Mouse (Mus musculus) erythroid progenitor cell, adult 5-6 weeks (primary cell): ENCODE measurements around the gene Myl6b. TPM values are rescaled to one million over a fixed set of nuclear protein-coding genes. Genes with fewer than 3 reads are reported as not detected.
"Not testable (repeated sequence)": the region's sequence is repeated elsewhere in the genome, so short reads cannot be mapped to it uniquely, and the experiment has no call there.

Experiments used
- ATAC-seq: replicated peaks from 2 replicates; pipeline ENCODE4 v1.8.0; 2016; ENCODE audit warnings: moderate number of reproducible peaks, mild to moderate bottlenecking, moderate TSS enrichment, inconsistent platforms; ENCODE audit not compliant: poor library complexity, low FRiP score, severe bottlenecking
- total RNA-seq, 2 experiments: library from RNA; stranded (forward) in 1 of 2; stranded (reverse) in 1 of 2; fragments of 150-400 nt in 1 of 2; fragments of 186-747, 209-891 nt in 1 of 2; gene quantifications; 2 replicates each; pipeline versions ENCODE4 v1.2.3 to v1.2.4; 2015 to 2017; ENCODE audit warnings: low replicate concordance in 2 of 2

The Myl6b gene
- total RNA-seq, 2 experiments from 2014 or later: not detected

DNA sequence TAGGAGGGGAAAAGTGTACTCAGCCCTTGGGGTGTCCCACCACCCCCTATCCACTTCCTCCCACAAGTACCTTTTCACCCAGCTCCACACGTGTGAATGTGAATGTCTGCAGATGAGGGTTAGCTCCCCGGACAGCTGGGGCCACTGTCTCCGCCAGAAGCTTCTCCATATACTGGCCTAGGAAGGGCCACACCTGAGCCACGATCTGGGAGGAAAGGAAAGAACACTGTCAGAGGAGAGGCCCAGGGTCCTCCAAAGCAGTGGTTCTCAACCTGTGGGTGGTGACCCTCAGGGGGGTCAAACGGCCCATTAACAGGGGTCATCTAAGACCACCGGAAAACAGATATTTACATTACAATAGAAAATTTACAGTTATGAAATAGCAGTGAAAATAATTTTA is 23.9 kb upstream of the Myl6b start:
- ATAC-seq: no peak

DNA sequence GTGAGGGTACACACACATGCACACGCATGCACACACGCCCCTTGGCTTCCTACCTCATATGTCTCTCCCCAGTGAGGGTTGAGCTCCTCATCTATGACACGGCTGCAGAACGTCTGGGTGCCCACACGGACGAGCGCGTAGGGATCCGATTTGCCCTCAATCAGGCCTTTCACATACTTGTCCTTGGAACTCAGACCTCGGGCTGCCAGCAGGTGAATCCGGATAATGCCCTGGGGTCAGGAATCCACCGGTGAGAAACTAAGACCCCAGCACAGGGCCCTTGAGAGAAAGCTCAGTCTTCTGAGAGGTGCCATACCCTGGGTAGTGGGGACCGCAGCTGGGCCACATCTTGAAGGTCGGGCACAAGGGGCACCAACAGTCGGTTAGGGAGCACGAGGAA is 22.1 kb upstream of the Myl6b start:
- ATAC-seq: no peak

DNA sequence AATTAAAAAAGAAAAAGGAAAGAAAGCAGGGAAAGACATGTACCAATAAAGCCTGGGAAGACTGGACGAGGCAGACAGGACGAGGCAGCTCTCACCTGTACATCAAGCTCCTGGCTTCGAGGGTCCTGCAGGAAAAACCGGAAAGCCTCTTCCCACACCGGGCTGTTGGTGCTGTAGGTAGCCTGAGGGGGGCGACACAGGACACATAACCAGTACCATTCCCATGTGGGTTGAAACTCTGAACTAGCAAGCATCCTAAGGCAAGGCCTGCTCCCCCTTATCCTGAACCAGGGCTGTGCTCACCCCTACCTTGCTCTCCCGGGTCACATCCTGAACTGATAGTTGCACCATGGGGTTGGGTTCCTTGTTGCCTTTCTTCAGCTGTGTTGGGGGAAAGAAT is 20.3 kb upstream of the Myl6b start:
- ATAC-seq: 0 out of 2 replicates have a peak, but pooled peaks have one; percentile 26

DNA sequence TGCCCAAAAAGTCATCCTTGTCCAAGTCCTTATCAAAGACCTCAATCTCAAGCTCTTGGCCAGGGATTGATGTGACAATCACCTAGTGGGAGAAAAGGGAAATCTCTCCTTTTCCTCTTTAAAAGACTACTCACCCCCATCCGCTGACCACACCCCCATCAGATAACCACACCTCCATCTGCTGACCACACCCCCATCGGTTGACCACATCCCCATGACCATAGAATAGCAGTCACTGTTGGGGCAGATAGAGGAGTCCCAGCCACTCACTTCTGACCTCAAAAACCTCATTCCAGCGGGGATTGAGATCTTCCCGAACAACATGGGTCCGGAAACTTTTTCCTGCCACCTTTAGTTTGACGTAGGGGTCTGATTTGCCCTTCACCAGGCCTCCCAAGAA is 18.2 kb upstream of the Myl6b start:
- no peak for ATAC-seq

DNA sequence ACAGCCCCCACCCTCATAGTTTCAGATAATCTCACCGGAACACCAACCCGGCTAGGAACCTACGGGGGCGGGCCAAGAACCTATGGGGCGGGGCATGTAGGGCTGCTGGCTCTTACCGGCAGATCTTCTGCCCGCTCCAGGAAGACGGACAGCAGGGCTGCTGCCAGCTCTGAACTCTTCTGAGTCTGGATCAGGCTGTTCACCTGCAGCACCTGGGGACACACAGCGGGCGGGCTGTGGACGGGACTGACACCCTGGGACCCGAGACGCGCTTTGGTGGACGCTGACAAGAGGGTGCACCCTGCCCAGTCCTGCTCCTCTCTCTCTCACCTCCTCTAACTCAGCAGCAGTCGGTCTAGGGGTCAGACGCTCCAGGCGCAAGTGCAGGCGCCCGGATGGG is 17.5 kb upstream of the Myl6b start:
- ATAC-seq: no peak

DNA sequence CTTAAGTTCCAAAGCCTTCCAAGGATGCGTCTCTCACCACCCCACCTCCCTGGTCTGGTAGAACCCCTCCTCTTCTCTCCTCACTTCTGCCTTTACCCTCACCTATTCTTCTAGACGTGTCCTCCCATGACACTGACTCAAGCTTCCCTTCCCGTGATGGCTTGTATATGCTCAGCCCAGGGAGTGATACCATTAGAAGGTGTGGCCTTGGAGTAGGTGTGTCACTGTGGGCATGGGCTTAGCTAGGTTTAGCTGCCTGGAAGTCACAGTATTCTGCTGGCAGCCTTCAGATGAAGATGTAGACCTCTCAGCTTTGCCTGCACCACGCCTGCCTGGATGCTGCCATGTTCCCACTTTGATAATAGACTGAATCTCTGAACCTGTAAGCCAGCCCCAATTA is 16.6 kb upstream of the Myl6b start:
- ATAC-seq: no peak

DNA sequence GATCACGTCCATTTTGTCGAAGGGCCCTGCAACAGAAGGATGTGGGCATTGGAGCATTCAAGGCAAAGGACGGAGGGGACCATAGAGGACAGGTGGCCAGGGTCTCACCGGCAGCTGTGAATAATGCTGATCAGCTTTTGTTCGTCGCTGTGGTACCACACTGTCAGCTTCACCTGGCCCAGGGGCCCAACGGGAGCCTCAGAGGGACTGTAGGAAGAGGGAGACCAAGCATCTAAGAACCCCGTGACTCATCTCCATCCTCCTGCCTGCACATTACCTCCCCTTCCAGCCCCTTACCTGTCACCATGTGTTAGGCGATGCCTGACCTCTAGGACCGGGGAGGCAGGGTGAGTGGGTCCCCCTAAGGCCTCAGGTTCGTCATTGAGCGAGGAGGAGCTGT is 13.3 kb upstream of the Myl6b start:
- ATAC-seq: no peak

DNA sequence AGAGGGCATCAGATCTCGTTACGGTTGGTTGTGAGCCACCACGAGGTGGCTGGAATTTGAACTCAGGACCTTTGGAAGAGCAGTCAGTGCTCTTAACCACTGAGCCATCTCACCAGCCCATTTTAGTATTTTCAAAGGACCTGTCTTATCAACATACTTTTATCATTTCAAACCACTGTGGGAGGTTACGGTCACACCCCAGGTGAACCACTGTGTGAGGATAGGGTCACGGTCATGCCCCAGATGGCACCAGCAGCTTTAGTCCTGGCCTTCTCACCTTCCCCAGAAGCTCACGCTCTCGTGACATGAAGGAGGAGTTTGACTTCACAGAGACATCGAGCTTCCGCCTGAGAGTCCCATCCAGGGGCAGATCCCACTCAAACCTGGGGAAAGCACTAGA is 12.7 kb upstream of the Myl6b start:
- 0 out of 2 replicates have a peak, but pooled peaks have one; percentile 28 for ATAC-seq

DNA sequence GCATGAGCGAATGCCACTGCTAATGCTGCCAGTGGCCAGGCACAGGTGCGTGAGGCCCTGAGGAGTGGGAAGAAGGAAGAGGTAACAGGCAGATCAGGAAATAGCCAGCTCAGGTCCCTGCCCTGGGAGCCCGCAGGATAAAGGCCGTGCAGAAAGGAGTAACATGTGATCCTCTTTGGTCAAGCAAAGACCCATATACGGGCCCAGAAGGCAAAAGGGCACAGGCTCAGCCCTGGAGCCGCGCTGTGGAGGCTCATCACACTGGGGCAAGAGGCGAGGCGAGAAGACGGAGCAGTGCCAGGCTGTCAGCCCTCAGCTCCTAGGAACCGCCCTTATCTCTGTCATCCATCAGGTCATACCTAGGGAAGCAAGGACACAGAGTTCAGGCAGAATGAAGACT is 11.8 kb upstream of the Myl6b start:
- ATAC-seq: no peak

DNA sequence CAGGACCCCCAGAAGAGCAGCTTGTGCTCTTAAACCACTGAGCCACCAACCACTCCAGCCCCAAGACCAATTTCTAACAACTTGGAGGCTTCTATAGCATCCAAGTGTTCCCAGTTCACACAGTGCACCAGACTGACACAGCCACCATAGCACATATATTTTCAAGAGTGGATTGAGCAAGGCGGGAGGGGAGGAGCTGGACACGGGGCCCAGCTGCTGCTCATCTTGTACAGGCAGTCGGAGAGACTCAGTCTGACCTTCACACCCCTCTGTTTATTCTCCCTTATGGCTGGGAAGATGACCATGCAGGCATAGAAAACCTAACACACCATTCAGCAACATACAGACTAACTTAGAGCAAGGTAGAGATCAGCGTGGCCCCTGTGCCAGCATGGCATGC is 11.3 kb upstream of the Myl6b start:
- no peak for ATAC-seq

DNA sequence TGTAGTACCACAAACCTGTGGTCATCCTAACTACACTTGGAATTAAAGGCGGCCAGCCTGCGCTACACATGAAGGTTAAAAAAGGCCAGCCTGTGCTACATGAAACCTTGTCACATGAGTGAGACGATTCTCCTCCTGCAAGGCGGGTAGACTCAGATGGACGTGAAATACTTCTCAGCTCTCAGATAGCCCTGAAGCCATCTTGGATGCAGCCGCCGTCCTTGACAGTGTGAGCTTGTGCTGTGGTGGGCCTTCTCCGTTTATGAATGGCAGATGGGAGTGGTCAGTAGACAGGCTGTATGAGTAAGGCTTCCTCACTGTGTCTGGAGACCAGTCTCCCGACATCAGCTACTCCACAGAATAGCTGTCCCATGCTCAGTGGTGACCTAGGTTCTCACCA is 10.7 kb upstream of the Myl6b start:
- no peak for ATAC-seq

DNA sequence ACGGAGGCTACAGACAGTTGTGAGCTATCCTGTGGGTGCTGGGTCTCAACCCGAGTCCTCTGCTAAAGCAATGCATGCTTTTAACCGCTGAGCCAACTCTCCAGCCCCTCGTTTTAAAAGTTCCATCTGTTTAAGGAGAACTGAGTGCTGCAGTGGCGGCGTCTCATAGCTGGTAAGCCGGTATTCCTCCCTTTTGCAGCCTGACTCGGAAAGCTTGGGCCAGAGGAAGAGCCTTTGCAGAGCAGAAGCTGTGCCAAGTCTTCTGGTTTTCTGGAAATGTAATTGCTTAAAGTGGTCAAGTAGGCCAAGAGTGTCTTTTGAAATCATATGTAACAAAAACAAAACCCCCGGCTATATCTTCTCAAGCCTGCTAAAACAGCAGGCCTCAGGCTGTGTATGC is 9.8 kb upstream of the Myl6b start:
- ATAC-seq: no peak

DNA sequence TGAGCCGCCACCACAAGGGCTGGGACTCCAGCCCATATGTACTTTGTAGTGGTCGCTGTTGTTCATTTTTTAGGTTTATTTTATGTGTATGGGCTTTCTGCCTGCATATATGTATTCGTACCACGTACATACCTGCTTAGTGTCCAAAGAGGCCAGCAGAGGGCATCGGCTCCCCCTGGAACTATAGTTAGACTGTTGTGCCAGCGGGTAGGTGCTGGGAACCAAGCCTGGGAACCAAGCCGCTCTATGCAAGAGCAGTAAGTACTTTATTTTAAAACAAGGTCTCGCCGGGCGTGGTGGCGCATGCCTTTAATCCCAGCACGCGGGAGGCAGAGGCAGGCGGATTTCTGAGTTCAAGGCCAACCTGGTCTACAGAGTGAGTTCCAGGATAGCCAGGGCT is 7.5 kb upstream of the Myl6b start:
- ATAC-seq: no peak

DNA sequence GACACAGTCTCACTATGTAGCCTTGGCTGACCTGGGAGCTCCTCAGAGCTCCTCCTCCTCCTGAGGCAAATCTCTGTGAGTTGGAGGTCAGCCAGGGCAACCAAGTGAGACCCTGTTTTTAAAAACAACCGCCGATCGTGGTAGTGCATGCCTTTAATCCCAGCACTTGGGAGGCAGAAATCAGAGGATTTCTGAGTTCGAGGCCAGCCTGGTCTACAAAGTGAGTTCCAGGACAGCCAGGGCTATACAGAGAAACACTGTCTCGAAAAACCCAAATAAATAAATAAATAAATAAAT is 6.8 kb upstream of the Myl6b start:
- ATAC-seq: not testable (repeated sequence)

DNA sequence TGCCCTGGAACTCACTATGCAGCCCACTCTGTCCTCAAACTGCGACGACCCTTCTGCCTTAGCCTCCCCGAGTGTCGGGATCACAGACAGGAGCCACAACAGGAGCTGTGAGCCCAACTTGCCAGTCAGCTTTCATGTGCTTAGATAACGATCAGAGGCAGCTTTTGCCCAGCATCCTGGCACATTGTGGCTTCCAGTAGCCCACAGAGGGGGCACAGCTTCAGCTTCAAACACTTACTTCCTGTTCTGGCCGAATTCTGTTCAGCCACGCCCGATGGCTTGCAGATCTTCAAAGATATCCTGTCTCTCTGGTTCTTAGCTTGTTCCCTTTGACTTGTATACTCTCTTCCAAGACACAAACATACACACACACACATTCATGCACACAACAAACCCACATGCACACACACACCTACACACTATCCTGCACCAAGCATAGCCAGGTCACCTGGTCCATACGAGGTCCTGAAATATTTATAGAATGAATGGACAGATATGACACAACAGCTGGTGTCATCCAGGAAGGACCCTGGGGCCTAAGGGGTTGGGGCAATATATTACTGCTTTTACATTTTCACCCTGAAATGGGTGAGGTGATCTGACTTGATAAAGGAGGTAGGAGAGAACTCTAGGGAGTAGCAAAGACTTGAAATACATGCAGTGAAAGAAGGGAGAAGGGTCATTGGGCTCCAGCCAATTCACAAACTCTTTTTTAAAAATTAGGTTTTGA is 6.3 kb upstream of the Myl6b start:
- peak; percentile 77 for ATAC-seq

DNA sequence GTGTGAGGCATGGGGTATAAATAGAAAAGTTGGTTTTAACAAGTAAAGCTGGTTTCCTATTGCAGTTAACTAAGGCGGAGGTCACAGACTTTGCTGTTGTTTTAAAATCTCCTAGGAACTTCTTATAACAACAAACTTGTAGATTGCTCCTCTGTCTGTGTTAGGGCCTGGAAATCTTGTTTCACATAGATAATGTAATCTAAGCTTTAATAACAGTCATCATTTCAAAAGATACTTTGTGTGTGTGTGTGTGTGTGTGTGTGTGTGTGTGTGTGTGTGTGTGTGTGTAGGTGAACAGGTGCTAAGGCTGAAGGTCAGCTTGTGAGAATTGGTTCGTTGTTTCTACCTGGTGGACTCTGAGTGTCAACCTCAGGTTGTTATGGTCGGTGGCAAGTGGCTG is 5.5 kb upstream of the Myl6b start:
- ATAC-seq: no peak

DNA sequence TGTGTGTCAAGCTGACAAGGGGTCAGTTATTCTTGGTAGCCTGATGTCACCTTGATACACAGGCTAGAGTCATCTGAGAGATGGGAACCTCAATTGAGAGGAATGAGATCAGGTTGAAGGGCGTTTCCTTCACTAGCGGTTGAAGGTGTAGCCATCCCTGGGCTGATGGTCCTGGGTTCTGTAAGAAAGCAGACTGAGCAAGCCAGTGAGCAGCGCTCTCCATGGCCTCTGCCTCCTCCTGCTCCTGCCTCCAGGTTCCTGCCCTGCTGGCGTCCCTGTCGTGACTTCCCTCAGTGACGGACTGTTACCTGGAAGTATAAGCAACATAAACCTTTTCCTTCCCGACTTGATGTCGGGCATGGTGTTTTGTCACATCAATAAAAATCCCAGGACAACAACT is 5.0 kb upstream of the Myl6b start:
- no peak for ATAC-seq

DNA sequence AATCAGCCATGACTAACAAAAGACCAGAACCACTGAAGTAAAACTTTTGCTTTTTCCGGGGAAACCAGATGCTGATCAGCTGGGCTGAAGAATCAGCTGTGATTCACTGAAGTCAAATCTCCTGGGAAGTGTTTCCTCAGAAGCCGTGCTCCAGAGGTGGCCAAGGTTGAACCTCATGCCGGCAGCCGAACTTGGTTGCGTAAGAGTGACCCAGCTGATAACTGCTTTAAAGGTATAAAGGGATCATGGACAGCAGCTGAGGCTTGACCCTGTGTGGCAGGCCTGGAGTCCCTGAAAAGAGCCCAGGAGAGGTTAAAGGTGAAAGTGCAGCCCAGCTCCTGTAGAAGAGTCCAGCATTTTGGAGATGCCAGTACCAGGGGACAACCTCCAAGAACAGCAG is 3.9 kb upstream of the Myl6b start:
- ATAC-seq: no peak

DNA sequence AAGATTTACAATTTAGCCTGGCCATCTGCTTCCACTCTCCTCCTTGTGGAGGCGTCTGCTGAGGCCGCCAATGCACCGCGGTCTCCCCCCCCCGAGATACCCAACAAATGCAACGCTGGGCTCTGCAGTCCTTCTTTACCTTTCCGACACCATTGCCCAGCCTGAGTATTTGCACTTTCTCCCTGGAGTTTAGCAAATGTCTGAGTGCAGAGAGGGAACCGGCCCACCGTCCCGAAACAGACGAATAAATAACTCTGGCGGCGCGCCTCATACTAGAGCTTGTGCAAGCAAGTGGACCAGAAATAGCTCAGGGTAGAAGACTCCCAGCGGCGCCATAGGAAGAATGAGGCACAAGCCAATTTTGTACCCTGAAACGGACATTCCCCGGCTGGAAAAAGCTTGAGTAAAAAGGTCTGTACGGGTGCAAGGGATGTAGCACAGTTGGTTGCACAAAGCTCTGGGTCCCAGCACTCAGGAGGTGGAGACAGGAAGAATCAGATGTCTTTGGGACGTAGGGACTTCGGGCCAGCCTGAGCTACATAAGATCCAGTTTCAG is 709 bp upstream of the Myl6b start:
- ATAC-seq: peak; percentile 18; the same call in 1 of the 2 replicates

DNA sequence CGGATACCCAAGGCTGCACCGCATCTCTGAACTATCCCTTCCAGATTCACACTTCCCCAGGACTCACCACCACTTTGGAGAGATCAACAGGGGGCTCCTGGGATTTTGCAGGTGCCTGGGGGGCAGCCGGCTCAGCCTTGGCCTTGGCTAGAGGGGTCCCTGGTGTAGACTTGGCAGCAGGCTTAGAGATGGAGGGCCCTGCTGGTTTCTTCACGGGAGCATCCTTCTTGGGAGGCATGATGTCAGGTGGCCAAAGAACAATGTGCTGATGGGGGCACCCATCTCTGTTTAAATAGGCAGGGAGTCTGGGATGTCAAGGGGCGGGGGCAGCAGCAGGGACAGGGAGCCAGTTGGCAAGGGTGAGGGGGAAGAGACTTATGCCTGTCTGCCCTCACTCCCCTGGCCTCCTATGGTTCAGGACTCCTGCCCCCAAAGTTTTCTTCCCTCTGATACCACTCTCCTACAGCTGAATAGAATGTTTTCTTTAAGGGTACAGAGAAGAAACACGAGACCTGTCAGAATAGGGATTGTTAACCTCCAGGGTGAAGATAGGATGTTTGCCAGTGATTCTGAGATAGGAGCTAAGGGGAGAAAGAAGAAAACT is 1.2 kb downstream of the Myl6b start:
- ATAC-seq: no peak

DNA sequence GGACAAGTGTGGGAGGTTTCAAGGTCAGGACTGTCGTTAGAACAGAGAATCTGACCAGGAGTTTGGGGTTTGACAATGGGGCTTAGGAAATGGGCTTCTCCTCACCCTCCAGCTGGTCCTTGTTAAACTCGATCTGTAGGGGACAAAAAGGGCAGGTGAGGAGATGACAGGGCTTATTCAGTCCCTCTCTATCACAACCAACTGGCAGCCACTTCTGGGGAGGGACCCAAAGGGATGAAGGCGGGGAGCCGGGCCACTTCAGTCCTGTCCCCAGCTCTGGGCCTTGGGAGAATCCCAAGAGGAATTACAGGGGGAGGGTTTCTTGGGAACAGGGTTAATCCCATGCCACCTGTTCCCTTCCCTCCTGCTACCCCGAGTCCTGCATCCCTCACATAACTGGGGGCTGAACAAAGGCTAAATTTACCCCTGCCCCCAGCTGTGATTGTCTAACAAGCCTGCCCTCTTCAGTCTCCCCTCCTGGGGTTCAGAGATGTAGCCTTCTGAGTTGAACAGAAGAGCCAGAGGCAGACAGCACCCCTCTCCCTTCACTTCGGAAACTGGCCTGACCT is 1.9 kb downstream of the Myl6b start:
- ATAC-seq: no peak
